Mouse (Mus musculus): ENCODE measurements at regions not wholly inside any gene's neighbourhood (a gene's known extent, or its start where the extent isn't known, plus 50 kb on each side); places are given as distances from the start of the nearest gene placed in this dataset.

DNA sequence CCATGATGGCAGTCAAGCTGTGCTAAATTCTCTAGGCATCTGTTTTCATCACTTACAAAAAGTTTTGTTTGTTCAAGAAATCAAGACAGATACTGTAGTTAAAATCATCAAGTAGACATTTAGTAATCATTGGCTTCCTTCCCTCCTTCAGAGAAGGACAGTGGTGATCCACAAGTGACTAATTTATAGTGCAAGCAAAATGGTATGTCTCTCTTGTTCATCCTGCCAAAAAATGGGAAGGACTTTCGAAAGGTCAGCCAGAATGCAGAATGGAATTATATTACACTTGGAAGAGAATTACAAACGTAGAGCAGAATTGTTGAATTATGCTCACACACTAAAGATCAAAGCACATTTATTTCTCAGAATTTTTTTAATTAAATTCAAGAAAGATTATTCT is 457.3 kb downstream of the Pcdh20 start:
- TF ChIP-seq CTCF (conservative IDR thresholded peaks at IDR 0.05; ENCODE audit: insufficient read depth, insufficient read length, low read depth, low read length) (no peak), POLR2A (IDR thresholded peaks at IDR 0.05; ENCODE audit: low read depth, low read length) (no peak)
